Mouse (Mus musculus) small intestine, adult 2 months (tissue): ENCODE measurements around the gene Cphx3.
"Not testable (repeated sequence)": the region's sequence is repeated elsewhere in the genome, so short reads cannot be mapped to it uniquely, and the experiment has no call there.

Experiments
- CTCF ChIP-seq: fragments of 200-500 bp; IDR thresholded peaks from 2 replicates; pipeline ENCODE4 v1.5.1; 2012; ENCODE audit warnings: low read depth, mild to moderate bottlenecking, control low read depth, inconsistent platforms, low read length, moderate library complexity, mixed read lengths; ENCODE audit not compliant: insufficient replicate concordance, insufficient read length; ENCODE audit errors: extremely low read depth
- POLR2A ChIP-seq: fragments of 200-500 bp; IDR thresholded peaks from 2 replicates; pipeline ENCODE4 v1.6.1; 2012; ENCODE audit warnings: low read depth, mild to moderate bottlenecking, control low read depth, inconsistent platforms, low read length, moderate library complexity

DNA sequence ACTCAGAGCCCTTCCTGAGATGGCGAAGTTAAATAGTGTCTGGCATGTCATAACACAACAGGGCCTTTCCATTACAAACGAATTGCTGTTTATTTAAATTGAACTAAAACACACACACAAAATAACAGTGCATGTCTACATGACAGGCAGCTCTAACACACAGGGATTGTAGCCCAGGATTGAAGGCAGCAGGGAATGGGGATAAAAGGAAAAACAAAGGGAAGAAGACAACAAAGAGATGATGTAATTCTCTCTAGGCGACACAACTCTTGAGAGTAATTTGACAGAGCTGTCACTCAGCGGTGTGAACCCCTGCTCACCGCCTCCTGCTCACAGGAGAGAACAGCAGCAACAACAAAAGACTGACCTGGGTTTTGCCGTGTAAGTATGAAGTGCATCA lies 22.7 kb upstream of the Cphx3 start:
- not testable (repeated sequence) for TF ChIP-seq CTCF, POLR2A
